Mouse (Mus musculus): ENCODE measurements around the gene Raet1d. TPM values are rescaled to one million over a fixed set of nuclear protein-coding genes. Genes with fewer than 3 reads are reported as not detected.

Raet1d gene
- total RNA-seq, 1 experiment from 2014 or later = not detected

Other genes starting within 250 kb of the Raet1d start
- gene E030030I06Rik, start 211.3 kb upstream of the Raet1d start, total RNA-seq (2017) = 0.44 and 11.7 TPM in 2 replicates
- not detected in 2 replicates for gene Raet1e, start 202.0 kb upstream of the Raet1d start, total RNA-seq (2017)
- gene H60b, start 202.0 kb upstream of the Raet1d start, total RNA-seq (2017) = not detected in 2 replicates

All from common myeloid progenitor, adult 5-6 weeks (primary cell).